Mouse (Mus musculus): ENCODE measurements around the gene Fpr-rs7. TPM values are rescaled to one million over a fixed set of nuclear protein-coding genes. Genes with fewer than 3 reads are reported as not detected.

Fpr-rs7 gene
- total RNA-seq (2021), result not detected

DNA sequence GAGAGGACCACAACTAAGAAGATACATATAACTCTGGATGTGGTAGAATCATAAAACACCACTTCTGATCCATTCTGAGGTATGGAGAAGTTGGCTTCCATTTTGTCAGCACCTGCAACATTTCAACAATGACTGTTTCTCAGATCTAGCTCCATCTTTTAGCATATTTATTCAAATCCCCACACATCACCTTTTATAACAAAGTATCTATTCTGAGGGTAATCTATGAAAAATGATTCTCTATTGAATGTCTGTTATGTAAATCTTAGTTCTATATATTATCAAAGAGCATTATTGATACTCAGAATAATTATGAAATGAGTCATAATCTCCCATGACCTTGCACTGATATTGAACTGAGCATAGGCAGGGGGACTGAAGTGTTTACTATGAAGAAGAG lies at the start of gene Fpr-rs7:
Gene Fpr-rs7 (minus strand): TSS at position 101 of the 400 bp plus-strand sequence.
- DNase-seq, result no peak

DNA sequence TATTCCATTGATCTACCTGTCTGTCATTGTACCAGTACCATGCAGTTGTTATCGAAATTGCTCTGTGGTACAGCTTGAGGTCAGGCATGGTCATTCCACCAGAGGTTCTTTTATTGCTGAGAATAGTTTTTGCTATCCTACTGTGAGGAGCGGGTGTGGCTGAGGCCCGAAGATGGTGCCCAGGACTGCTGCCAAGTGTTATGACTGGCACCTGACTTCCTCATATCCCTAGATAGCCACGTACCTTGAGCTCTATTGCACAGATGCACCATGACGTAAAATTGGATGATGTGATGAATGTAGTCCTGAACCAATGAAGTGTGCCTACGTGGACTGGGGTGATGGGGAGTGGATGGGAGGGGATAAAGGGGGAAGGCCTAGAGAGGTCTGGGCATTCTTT lies 39.9 kb downstream of the Fpr-rs7 start:
- DNase-seq, result no peak

DNA sequence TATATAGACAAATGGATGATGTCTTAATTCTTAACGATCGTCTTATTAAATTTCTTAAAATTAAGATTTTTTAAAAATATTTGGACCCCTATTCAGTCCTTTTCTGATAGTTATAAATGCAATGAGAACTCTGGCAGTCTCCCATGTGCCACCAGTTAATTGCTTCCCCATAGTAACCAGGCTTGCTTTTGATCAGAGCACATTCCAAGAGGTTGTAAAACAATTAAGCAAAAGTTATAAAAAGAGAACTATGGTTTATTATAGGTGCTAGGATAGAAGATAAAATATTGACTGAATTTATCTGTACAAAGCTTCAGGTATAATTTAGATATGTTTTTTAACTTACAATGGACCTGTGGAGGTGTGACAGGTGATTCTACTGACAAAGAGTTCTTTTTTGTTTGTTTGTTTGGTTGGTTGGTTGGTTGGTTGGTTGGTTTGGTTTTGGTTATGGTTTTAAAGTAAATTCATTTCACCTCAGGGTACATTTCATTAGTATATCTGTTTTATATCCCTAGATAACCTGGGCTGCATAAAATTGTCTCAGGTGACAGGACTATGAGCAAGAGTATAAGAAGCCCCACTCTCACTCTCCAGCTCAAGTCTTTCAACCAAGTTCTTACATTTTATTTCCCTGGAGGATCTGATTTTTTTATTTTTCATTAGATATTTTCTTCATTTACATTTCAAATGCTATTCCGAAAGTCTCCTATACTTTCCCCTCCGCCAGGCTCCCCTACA lies 42.2 kb downstream of the Fpr-rs7 start:
- no peak for DNase-seq

Other genes with a start within 250 kb of the Fpr-rs7 start
- not detected for gene Vmn2r104, start 65.9 kb downstream of the Fpr-rs7 start, total RNA-seq (2021)
- not detected for gene Fpr-rs6, start 68.9 kb upstream of the Fpr-rs7 start, total RNA-seq (2021)
- gene Vmn2r105, start 120.8 kb upstream of the Fpr-rs7 start, total RNA-seq (2021), result not detected
- gene Vmn2r106, start 171.3 kb upstream of the Fpr-rs7 start, total RNA-seq (2021), result not detected
- gene Vmn2r107, start 231.0 kb upstream of the Fpr-rs7 start, total RNA-seq (2021), result not detected

Data from heart, postnatal 4 days (tissue).